Mouse (Mus musculus): ENCODE results near the gene A030003K21Rik.

DNA sequence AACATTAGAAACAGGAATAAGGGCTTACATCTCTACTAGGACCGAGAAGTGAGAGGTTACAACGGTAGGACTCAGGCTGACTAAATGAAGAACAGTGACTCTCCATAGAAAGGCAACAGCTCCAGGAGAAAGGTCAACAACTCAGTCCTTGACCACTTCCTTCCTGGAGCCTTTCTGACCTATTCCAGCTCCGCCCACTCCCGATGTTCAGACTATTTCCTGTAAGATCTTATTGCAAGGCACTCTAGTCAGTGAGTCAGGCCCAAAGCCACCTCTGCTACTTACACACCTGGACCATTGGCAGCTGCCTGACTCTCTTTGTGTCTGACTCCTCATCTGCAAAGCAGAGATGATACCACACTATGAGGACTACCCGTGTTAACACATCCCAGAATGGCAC is 32.6 kb upstream of the A030003K21Rik start:
- TF ChIP-seq POLR2A (IDR thresholded peaks at IDR 0.05; ENCODE audit: borderline replicate concordance, insufficient read depth, low read length) = no peak
- no peak for TF ChIP-seq CTCF (IDR thresholded peaks at IDR 0.05; ENCODE audit: borderline replicate concordance, insufficient read depth, low read depth, low read length)
